Mouse (Mus musculus): ENCODE measurements around the gene Tst. TPM values are rescaled to one million over a fixed set of nuclear protein-coding genes. Genes with fewer than 3 reads are reported as not detected.
A peak's percentile ranks its signal among the peaks of the same experiment; 100 is the strongest.

Gene Tst
- polyA plus RNA-seq, 1 experiment, result 9.8 TPM

DNA sequence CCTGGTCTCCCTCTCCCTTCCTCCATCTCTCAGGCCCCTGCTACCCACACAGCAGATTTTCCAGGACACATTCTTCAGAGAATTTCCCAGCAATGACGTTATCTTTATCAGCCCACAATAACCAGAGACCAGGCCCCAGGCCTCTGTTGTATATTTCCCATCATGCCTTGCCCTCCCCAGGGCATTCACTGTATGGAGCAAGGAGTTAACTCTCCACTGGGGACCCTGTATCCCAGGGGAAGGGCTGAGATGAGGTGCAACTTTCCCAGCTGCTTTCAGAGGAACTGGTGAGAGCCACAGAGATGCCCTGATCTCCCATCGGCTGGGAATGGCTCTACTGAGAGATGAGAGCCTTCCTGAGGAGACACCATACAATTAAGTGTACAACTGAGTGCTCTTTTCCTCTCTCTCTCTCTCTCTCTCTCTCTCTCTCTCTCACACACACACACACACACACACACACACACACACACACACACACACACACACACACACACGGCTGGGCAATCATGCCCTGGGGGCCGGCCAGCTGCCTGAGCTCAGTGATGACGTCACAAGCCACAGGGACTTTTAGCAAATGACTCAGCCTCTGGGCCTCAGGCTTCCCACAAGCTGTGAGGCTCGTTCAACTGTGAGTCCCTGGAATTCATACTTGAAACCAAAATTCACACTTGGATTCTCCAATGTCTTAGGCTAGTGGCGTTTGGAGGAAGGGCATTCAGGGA lies 44.1 kb upstream of the Tst start:
- TF ChIP-seq E2F4 (IDR thresholded peaks at IDR 0.05; ENCODE audit: insufficient read depth) (no peak), SRF (IDR thresholded peaks at IDR 0.05; ENCODE audit: control insufficient read depth, insufficient read length, low read depth) (no peak), TCF12 (IDR thresholded peaks at IDR 0.05; ENCODE audit: insufficient read depth, poor library complexity, severe bottlenecking) (no peak), MYOG (IDR thresholded peaks at IDR 0.05; ENCODE audit: control insufficient read depth in 1 of 3, insufficient read depth in 1 of 3, insufficient read length in 2 of 3, low read depth in 2 of 3) (peak; percentile 64 to 85 (median 84)), POLR2AphosphoS2 (IDR thresholded peaks at IDR 0.05; ENCODE audit: insufficient read length, low read depth) (no peak), MYOD1 (IDR thresholded peaks at IDR 0.05; ENCODE audit: control insufficient read depth in 1 of 3, insufficient read length in 2 of 3, low read depth in 2 of 3) (peak in 2 of 3 experiments; percentile 62 to 84), MAX (IDR thresholded peaks at IDR 0.05; ENCODE audit: low read depth) (no peak), TCF3 (IDR thresholded peaks at IDR 0.05; ENCODE audit: insufficient read length, low read depth) (peak; percentile 48), USF1 (IDR thresholded peaks at IDR 0.05; ENCODE audit: low read depth) (no peak), POLR2A (IDR thresholded peaks at IDR 0.05; ENCODE audit: insufficient read length, low read depth) (no peak), CEBPB (IDR thresholded peaks at IDR 0.05; ENCODE audit: insufficient read depth, poor library complexity, severe bottlenecking) (0 out of 2 replicates have a peak, but pooled peaks have one; percentile 0)
- Histone ChIP-seq H3K36me3 (ENCODE audit: control insufficient read depth, insufficient read depth) (no peaks in the 10 kb centered on the region), H3K4me2 (ENCODE audit: low read depth) (peak overlapping the region; percentile 74), H3K79me2 (ENCODE audit: control insufficient read depth, insufficient read depth) (no peaks in the 10 kb centered on the region), H3K27me3 (ENCODE audit: control insufficient read depth, insufficient read depth, insufficient read length) (no peaks in the 10 kb centered on the region), H3ac (ENCODE audit: control insufficient read depth, insufficient read length) (no peak overlapping the region), H3K4me3 (no peak overlapping the region)

DNA sequence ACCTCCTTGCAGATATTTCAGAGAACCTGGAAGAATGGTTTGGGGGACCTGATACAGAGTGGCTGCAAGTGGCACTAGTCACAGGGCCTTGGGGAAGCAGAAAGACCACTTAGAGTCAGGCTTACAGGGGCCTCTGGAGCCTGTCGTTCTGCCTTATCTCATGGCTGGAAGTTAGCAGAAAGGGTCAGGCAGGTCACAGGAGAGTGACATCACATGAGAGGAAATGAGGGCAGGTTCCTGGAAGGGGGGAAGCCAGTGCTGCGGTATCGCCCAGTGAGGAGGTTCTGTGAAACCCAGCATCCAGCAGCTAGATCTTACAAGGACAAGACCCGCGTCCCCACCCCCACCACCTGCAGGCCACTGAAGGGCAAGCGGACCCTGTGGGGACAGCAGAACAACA lies 43.4 kb upstream of the Tst start:
- no peak overlapping the region for H3ac ChIP-seq (ENCODE audit: control insufficient read depth, insufficient read length)
- H3K27me3 ChIP-seq (ENCODE audit: control insufficient read depth, insufficient read depth, insufficient read length), result no peaks in the 10 kb centered on the region
- H3K4me2 ChIP-seq (ENCODE audit: low read depth), result peak overlapping the region; percentile 74
- H3K79me2 ChIP-seq (ENCODE audit: control insufficient read depth, insufficient read depth), result no peaks in the 10 kb centered on the region
- TF ChIP-seq TCF3 (IDR thresholded peaks at IDR 0.05; ENCODE audit: insufficient read length, low read depth) (no peak), POLR2A (IDR thresholded peaks at IDR 0.05; ENCODE audit: insufficient read length, low read depth) (no peak), USF1 (IDR thresholded peaks at IDR 0.05; ENCODE audit: low read depth) (no peak), CEBPB (IDR thresholded peaks at IDR 0.05; ENCODE audit: insufficient read depth, poor library complexity, severe bottlenecking) (no peak), MAX (IDR thresholded peaks at IDR 0.05; ENCODE audit: low read depth) (no peak)
- H3K36me3 ChIP-seq (ENCODE audit: control insufficient read depth, insufficient read depth), result no peaks in the 10 kb centered on the region
- no peak overlapping the region for H3K4me3 ChIP-seq

- no peak overlapping the region for H3ac ChIP-seq (ENCODE audit: control insufficient read depth, insufficient read length)
- TF ChIP-seq E2F4 (IDR thresholded peaks at IDR 0.05; ENCODE audit: insufficient read depth) (peak; percentile 82), MYOD1 (IDR thresholded peaks at IDR 0.05; ENCODE audit: control insufficient read depth in 1 of 3, insufficient read length in 2 of 3, low read depth in 2 of 3) (peak in 1 of 3 experiments; percentile 25), USF1 (IDR thresholded peaks at IDR 0.05; ENCODE audit: low read depth) (no peak)
Observed at GRCm38 (mm10) chr15:78447746-78448535, 42.2 kb upstream of the Tst start.

DNA sequence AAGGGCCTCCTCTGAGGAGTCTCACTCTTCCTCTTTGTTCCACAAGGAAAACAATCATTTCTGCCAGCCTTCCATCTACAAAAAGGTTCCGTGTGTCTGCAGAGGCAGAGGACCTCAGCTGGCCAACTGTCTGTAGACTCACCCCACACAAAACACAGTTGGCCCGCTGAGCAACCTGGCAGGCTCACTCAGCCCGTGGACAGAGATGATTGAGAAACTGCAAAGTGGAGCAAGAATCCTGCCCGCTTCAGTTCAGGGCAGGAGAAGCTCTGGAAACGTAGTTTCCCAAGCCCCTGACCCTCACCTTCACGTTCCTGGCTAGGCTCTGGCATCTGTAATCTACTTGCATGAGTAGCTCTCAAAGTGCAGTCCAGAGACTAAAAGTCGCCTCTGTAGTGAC lies 41.4 kb upstream of the Tst start:
- H3K36me3 ChIP-seq (ENCODE audit: control insufficient read depth, insufficient read depth), result no peaks in the 10 kb centered on the region
- no peak for TF ChIP-seq POLR2AphosphoS2 (IDR thresholded peaks at IDR 0.05; ENCODE audit: insufficient read length, low read depth)
- TF ChIP-seq TCF12 (IDR thresholded peaks at IDR 0.05; ENCODE audit: insufficient read depth, poor library complexity, severe bottlenecking), result no peak
- no peak for TF ChIP-seq CEBPB (IDR thresholded peaks at IDR 0.05; ENCODE audit: insufficient read depth, poor library complexity, severe bottlenecking)
- TF ChIP-seq REST (IDR thresholded peaks at IDR 0.05; ENCODE audit: insufficient read depth, insufficient read length), result no peak
- TF ChIP-seq TCF3 (IDR thresholded peaks at IDR 0.05; ENCODE audit: insufficient read length, low read depth), result no peak
- TF ChIP-seq MYOD1 (IDR thresholded peaks at IDR 0.05; ENCODE audit: control insufficient read depth in 1 of 3, insufficient read length in 2 of 3, low read depth in 2 of 3), result no peak
- TF ChIP-seq USF1 (IDR thresholded peaks at IDR 0.05; ENCODE audit: low read depth), result no peak
- no peak for TF ChIP-seq SRF (IDR thresholded peaks at IDR 0.05; ENCODE audit: control insufficient read depth, insufficient read length, low read depth)
- no peak for TF ChIP-seq E2F4 (IDR thresholded peaks at IDR 0.05; ENCODE audit: insufficient read depth)
- TF ChIP-seq MAX (IDR thresholded peaks at IDR 0.05; ENCODE audit: low read depth), result no peak
- TF ChIP-seq POLR2A (IDR thresholded peaks at IDR 0.05; ENCODE audit: insufficient read length, low read depth), result no peak
- TF ChIP-seq MYOG (IDR thresholded peaks at IDR 0.05; ENCODE audit: control insufficient read depth in 1 of 3, insufficient read depth in 1 of 3, insufficient read length in 2 of 3, low read depth in 2 of 3), result no peak
- H3ac ChIP-seq (ENCODE audit: control insufficient read depth, insufficient read length), result no peak overlapping the region
- H3K79me2 ChIP-seq (ENCODE audit: control insufficient read depth, insufficient read depth), result no peaks in the 10 kb centered on the region
- no peak overlapping the region for H3K4me3 ChIP-seq
- H3K27me3 ChIP-seq (ENCODE audit: control insufficient read depth, insufficient read depth, insufficient read length), result no peaks in the 10 kb centered on the region
- no peak overlapping the region for H3K4me2 ChIP-seq (ENCODE audit: low read depth)

More at GRCm38 (mm10) chr15:78447746-78448535, 42.2 kb upstream of the Tst start:
- Histone ChIP-seq H3K36me3 (ENCODE audit: control insufficient read depth, insufficient read depth) (no peaks in the 10 kb centered on the region), H3K4me3 (peak overlapping the region; percentile 5), H3K79me2 (ENCODE audit: control insufficient read depth, insufficient read depth) (no peaks in the 10 kb centered on the region), H3K27me3 (ENCODE audit: control insufficient read depth, insufficient read depth, insufficient read length) (no peaks in the 10 kb centered on the region), H3K4me2 (ENCODE audit: low read depth) (peak overlapping the region; percentile 99)

DNA sequence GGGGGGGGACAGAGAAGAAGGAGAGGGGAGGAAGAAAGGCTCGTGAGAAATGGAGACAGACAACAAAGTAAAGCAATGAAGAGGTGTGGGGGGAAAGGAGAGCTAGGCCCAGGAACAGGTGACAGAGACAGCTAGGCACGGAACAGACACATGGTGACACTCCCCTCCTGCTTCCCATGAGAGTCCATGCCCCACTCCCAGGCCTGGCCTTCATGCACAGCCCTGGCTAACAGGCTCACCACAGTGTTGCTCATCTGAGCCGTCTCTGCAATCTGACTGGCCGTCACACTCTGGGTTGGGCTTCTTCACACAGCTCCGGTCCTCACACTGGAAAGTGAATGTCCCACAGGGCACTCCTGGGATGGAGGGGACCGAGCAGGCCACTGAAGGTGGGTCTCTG lies 38.1 kb upstream of the Tst start:
- TF ChIP-seq REST (IDR thresholded peaks at IDR 0.05; ENCODE audit: insufficient read depth, insufficient read length), result no peak
- no peak for TF ChIP-seq E2F4 (IDR thresholded peaks at IDR 0.05; ENCODE audit: insufficient read depth)
- TF ChIP-seq MAX (IDR thresholded peaks at IDR 0.05; ENCODE audit: low read depth), result no peak
- no peak for TF ChIP-seq MYOG (IDR thresholded peaks at IDR 0.05; ENCODE audit: control insufficient read depth in 1 of 3, insufficient read depth in 1 of 3, insufficient read length in 2 of 3, low read depth in 2 of 3)
- TF ChIP-seq POLR2AphosphoS2 (IDR thresholded peaks at IDR 0.05; ENCODE audit: insufficient read length, low read depth), result peak; percentile 70
- TF ChIP-seq SRF (IDR thresholded peaks at IDR 0.05; ENCODE audit: control insufficient read depth, insufficient read length, low read depth), result no peak

More for the DNA sequence above, 38.1 kb upstream of the Tst start:
- Histone ChIP-seq H3K27me3 (ENCODE audit: control insufficient read depth, insufficient read depth, insufficient read length) (no peaks in the 10 kb centered on the region), H3ac (ENCODE audit: control insufficient read depth, insufficient read length) (no peak overlapping the region), H3K4me3 (no peak overlapping the region), H3K36me3 (ENCODE audit: control insufficient read depth, insufficient read depth) (no peaks in the 10 kb centered on the region), H3K4me2 (ENCODE audit: low read depth) (no peak overlapping the region), H3K79me2 (ENCODE audit: control insufficient read depth, insufficient read depth) (no peaks in the 10 kb centered on the region)
